Mouse (Mus musculus): ENCODE results near the gene P2ry6.

- peak; percentile 92 for TF ChIP-seq CTCF (conservative IDR thresholded peaks at IDR 0.05; ENCODE audit: low read length)
- no peak for TF ChIP-seq NANOG (IDR thresholded peaks at IDR 0.05; ENCODE audit: borderline replicate concordance, low read length)
Observed at GRCm38 (mm10) chr7:100965079-100965478, 9.4 kb downstream of the P2ry6 start.

All from E14TG2a.4 (cell line).